Mouse (Mus musculus) C2C12 (cell line): ENCODE measurements around the gene Gimap8.

ENCODE experiments used
- CTCF ChIP-seq: IDR thresholded peaks from one replicate; pipeline ENCODE4 v1.5.1; 2011; ENCODE audit not compliant: control insufficient read depth, insufficient read depth, insufficient read length
- FOSL1 ChIP-seq: IDR thresholded peaks from one replicate; pipeline ENCODE4 v1.8.0; 2011; ENCODE audit warnings: mild to moderate bottlenecking, low read length; ENCODE audit not compliant: poor library complexity, insufficient read depth, severe bottlenecking
- MAX ChIP-seq: IDR thresholded peaks from one replicate; pipeline ENCODE4 v1.6.1; 2011; ENCODE audit warnings: mild to moderate bottlenecking, control low read depth
- MYOG ChIP-seq: IDR thresholded peaks from one replicate; pipeline ENCODE4 v1.6.1; 2011; ENCODE audit not compliant: control insufficient read depth, insufficient read length; ENCODE audit errors: extremely low read depth

DNA sequence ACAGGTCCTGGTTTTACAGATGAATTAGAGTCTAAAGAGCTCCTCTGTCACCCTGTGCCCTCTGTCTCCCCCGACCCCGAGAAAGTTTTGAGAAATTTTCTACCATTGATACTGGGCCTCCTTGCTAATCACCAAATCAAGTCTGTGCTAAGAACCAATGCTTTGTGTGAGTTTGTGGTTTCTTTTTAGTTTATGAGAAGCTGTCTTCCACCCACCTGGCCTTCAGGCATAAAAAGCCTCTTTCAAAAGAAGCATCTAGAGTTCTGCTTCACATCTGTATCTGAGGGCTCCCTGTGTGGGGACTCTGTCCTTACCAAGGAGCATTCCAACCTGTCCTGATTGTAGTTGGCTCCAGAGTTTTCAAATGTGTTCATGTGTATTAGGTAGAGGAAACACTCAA lies 38.2 kb downstream of the Gimap8 start:
- TF ChIP-seq CTCF (no peak), FOSL1 (no peak), MYOG (no peak), MAX (no peak)
